Mouse (Mus musculus) E14TG2a.4 (cell line): ENCODE results near the gene Gpc3.

ENCODE experiments used
- CTCF ChIP-seq: conservative IDR thresholded peaks from 2 replicates; pipeline ENCODE4 v1.5.1; 2014; ENCODE audit warnings: low read length
- POU5F1 ChIP-seq: IDR thresholded peaks from 2 replicates; pipeline ENCODE4 v1.6.1; 2014; ENCODE audit warnings: low read length, borderline replicate concordance

DNA sequence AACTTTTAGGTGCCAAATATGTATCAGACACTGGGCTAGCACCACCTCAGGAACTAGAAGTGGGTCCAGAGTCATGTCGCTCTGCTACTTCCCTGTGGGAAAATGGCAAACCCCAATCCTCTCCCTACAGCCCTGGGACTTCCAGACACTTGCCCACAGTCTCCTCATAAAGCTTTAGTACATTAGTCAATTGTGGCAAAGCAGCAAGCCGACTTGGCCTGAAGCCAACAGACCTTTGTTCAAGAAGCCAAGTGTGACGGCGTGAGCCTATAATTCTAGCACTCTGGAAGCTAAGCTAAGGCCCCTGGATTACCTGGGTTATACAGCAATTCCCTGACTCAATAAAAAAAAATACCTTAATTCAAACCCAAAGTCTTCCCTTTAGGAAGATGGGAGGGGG is 80.7 kb downstream of the Gpc3 start:
- TF ChIP-seq CTCF = no peak
- no peak for TF ChIP-seq POU5F1
